Mouse (Mus musculus) liver, embryonic 14.5 days (tissue): ENCODE data around the gene Zbed4.

ENCODE experiments used
- CTCF ChIP-seq: IDR thresholded peaks from 2 replicates; pipeline ENCODE4 v1.5.1; 2016; ENCODE audit warnings: antibody characterized with exemption, low read depth, control low read depth
- EP300 ChIP-seq: IDR thresholded peaks from 2 replicates; pipeline ENCODE4 v1.6.1; 2016; ENCODE audit warnings: antibody characterized with exemption, low read depth

- no peak for TF ChIP-seq CTCF
- TF ChIP-seq EP300 = no peak
Measured at GRCm38 (mm10) chr15:88733834-88734571, 17.5 kb upstream of the Zbed4 start, which contains the start of gene Brd1.
